Mouse (Mus musculus): ENCODE measurements at regions not wholly inside any gene's neighbourhood (a gene's known extent, or its start where the extent isn't known, plus 50 kb on each side); places are given as distances from the start of the nearest gene placed in this dataset.

GRCm38 (mm10) chr5:11983452-11983851, 65.6 kb downstream of the 4933402N22Rik start:
- H3K9me3 ChIP-seq (ENCODE audit: low read length) = no peaks in the 10 kb centered on the region
- no peak overlapping the region for H3K4me3 ChIP-seq (ENCODE audit: low read depth, low read length)
- no peaks in the 10 kb centered on the region for H3K4me1 ChIP-seq (ENCODE audit: insufficient read depth)
- 64% methylated on average over 4 of the region's 4 CpGs for WGBS (ENCODE audit: insufficient replicate concordance)
- H3K27ac ChIP-seq (ENCODE audit: low read depth) = no peak overlapping the region
- H3K36me3 ChIP-seq (replicated peaks; ENCODE audit: insufficient read depth, low read length) = no peaks in the 10 kb centered on the region
- DNase-seq = no peak
- no peak overlapping the region for H3K4me2 ChIP-seq (ENCODE audit: low read depth, low read length)
- no peaks in the 10 kb centered on the region for H3K27me3 ChIP-seq (ENCODE audit: insufficient read depth, low read length)
- TF ChIP-seq CTCF (IDR thresholded peaks at IDR 0.05; ENCODE audit: low read depth) = no peak
- no peak for TF ChIP-seq EP300 (IDR thresholded peaks at IDR 0.05; ENCODE audit: low read depth)
- H3K9ac ChIP-seq (replicated peaks) = no peak overlapping the region
- ATAC-seq = no peak

GRCm38 (mm10) chr5:11989140-11989539, 71.3 kb downstream of the 4933402N22Rik start:
- no peak overlapping the region for H3K9ac ChIP-seq (replicated peaks)
- H3K4me2 ChIP-seq (ENCODE audit: low read depth, low read length) = no peak overlapping the region
- TF ChIP-seq EP300 (IDR thresholded peaks at IDR 0.05; ENCODE audit: low read depth) (no peak), CTCF (IDR thresholded peaks at IDR 0.05; ENCODE audit: low read depth) (no peak)
- DNase-seq (no peak), ATAC-seq (no peak)
- H3K36me3 ChIP-seq (replicated peaks; ENCODE audit: insufficient read depth, low read length) = no peaks in the 10 kb centered on the region
- no peaks in the 10 kb centered on the region for H3K27me3 ChIP-seq (ENCODE audit: insufficient read depth, low read length)
- no peaks in the 10 kb centered on the region for H3K9me3 ChIP-seq (ENCODE audit: low read length)
- 70% methylated on average over 5 of the region's 5 CpGs for WGBS (ENCODE audit: insufficient replicate concordance)
- H3K4me3 ChIP-seq (ENCODE audit: low read depth, low read length) = no peak overlapping the region
- no peak overlapping the region for H3K27ac ChIP-seq (ENCODE audit: low read depth)
- no peaks in the 10 kb centered on the region for H3K4me1 ChIP-seq (ENCODE audit: insufficient read depth)

GRCm38 (mm10) chr5:12000777-12001176, 82.9 kb downstream of the 4933402N22Rik start:
- H3K9ac ChIP-seq (replicated peaks) = no peak overlapping the region
- H3K4me1 ChIP-seq (ENCODE audit: insufficient read depth) = no peaks in the 10 kb centered on the region
- H3K4me3 ChIP-seq (ENCODE audit: low read depth, low read length) = no peak overlapping the region
- no peak overlapping the region for H3K27ac ChIP-seq (ENCODE audit: low read depth)
- H3K27me3 ChIP-seq (ENCODE audit: insufficient read depth, low read length) = no peaks in the 10 kb centered on the region
- DNase-seq (no peak), ATAC-seq (no peak)
- no peak overlapping the region for H3K4me2 ChIP-seq (ENCODE audit: low read depth, low read length)
- TF ChIP-seq EP300 (IDR thresholded peaks at IDR 0.05; ENCODE audit: low read depth) (no peak), CTCF (IDR thresholded peaks at IDR 0.05; ENCODE audit: low read depth) (0 out of 2 replicates have a peak, but pooled peaks have one; percentile 3)
- no peaks in the 10 kb centered on the region for H3K9me3 ChIP-seq (ENCODE audit: low read length)
- H3K36me3 ChIP-seq (replicated peaks; ENCODE audit: insufficient read depth, low read length) = no peaks in the 10 kb centered on the region

- Histone ChIP-seq H3K27me3 (ENCODE audit: insufficient read depth, low read length) (no peaks in the 10 kb centered on the region), H3K9ac (replicated peaks) (no peak overlapping the region), H3K4me3 (ENCODE audit: low read depth, low read length) (no peak overlapping the region), H3K4me2 (ENCODE audit: low read depth, low read length) (no peak overlapping the region), H3K4me1 (ENCODE audit: insufficient read depth) (no peaks in the 10 kb centered on the region), H3K27ac (ENCODE audit: low read depth) (no peak overlapping the region), H3K36me3 (replicated peaks; ENCODE audit: insufficient read depth, low read length) (no peaks in the 10 kb centered on the region), H3K9me3 (ENCODE audit: low read length) (no peaks in the 10 kb centered on the region)
- WGBS (ENCODE audit: insufficient replicate concordance) = 76% methylated on average over 3 of the region's 3 CpGs
- DNase-seq (no peak), ATAC-seq (no peak)
- TF ChIP-seq CTCF (IDR thresholded peaks at IDR 0.05; ENCODE audit: low read depth) = no peak
- TF ChIP-seq EP300 (IDR thresholded peaks at IDR 0.05; ENCODE audit: low read depth) = no peak
These were observed 88.6 kb downstream of the 4933402N22Rik start for GRCm38 (mm10) chr5:12006473-12006872.

GRCm38 (mm10) chr5:12016332-12016731, 98.5 kb downstream of the 4933402N22Rik start:
- Histone ChIP-seq H3K9me3 (ENCODE audit: low read length) (no peaks in the 10 kb centered on the region), H3K27me3 (ENCODE audit: insufficient read depth, low read length) (no peaks in the 10 kb centered on the region), H3K4me3 (ENCODE audit: low read depth, low read length) (no peak overlapping the region), H3K27ac (ENCODE audit: low read depth) (no peak overlapping the region), H3K36me3 (replicated peaks; ENCODE audit: insufficient read depth, low read length) (no peaks in the 10 kb centered on the region), H3K4me1 (ENCODE audit: insufficient read depth) (no peaks in the 10 kb centered on the region), H3K4me2 (ENCODE audit: low read depth, low read length) (no peak overlapping the region), H3K9ac (replicated peaks) (no peak overlapping the region)
- no peak for ATAC-seq
- DNase-seq = no peak
- TF ChIP-seq CTCF (IDR thresholded peaks at IDR 0.05; ENCODE audit: low read depth) = no peak
- no peak for TF ChIP-seq EP300 (IDR thresholded peaks at IDR 0.05; ENCODE audit: low read depth)
- 68% methylated on average over 1 of the region's 1 CpGs for WGBS (ENCODE audit: insufficient replicate concordance)

- Histone ChIP-seq H3K9ac (replicated peaks) (no peak overlapping the region), H3K4me1 (ENCODE audit: insufficient read depth) (no peaks in the 10 kb centered on the region), H3K4me2 (ENCODE audit: low read depth, low read length) (no peak overlapping the region), H3K4me3 (ENCODE audit: low read depth, low read length) (no peak overlapping the region), H3K27me3 (ENCODE audit: insufficient read depth, low read length) (no peaks in the 10 kb centered on the region), H3K27ac (ENCODE audit: low read depth) (no peak overlapping the region), H3K9me3 (ENCODE audit: low read length) (no peaks in the 10 kb centered on the region), H3K36me3 (replicated peaks; ENCODE audit: insufficient read depth, low read length) (no peaks in the 10 kb centered on the region)
- TF ChIP-seq EP300 (IDR thresholded peaks at IDR 0.05; ENCODE audit: low read depth) (no peak), CTCF (IDR thresholded peaks at IDR 0.05; ENCODE audit: low read depth) (no peak)
- no peak for ATAC-seq
- no peak for DNase-seq
These were observed 102.6 kb downstream of the 4933402N22Rik start for GRCm38 (mm10) chr5:12020489-12020888.

- no peak for DNase-seq
- H3K27ac ChIP-seq (ENCODE audit: low read depth) = no peak overlapping the region
- no peak overlapping the region for H3K9ac ChIP-seq (replicated peaks)
- no peaks in the 10 kb centered on the region for H3K27me3 ChIP-seq (ENCODE audit: insufficient read depth, low read length)
- TF ChIP-seq CTCF (IDR thresholded peaks at IDR 0.05; ENCODE audit: low read depth) = no peak
- TF ChIP-seq EP300 (IDR thresholded peaks at IDR 0.05; ENCODE audit: low read depth) = no peak
- H3K4me2 ChIP-seq (ENCODE audit: low read depth, low read length) = no peak overlapping the region
- ATAC-seq = no peak
- H3K4me3 ChIP-seq (ENCODE audit: low read depth, low read length) = no peak overlapping the region
- no peaks in the 10 kb centered on the region for H3K36me3 ChIP-seq (replicated peaks; ENCODE audit: insufficient read depth, low read length)
- H3K9me3 ChIP-seq (ENCODE audit: low read length) = no peaks in the 10 kb centered on the region
- no peaks in the 10 kb centered on the region for H3K4me1 ChIP-seq (ENCODE audit: insufficient read depth)
These were observed 107.0 kb downstream of the 4933402N22Rik start for GRCm38 (mm10) chr5:12024705-12025383.

Measured in liver, postnatal 0 days (tissue).